Mouse (Mus musculus) spleen, embryonic (tissue): ENCODE data around the gene Gm960.

Experiments used
- CTCF ChIA-PET: fragments of 350-600 bp; sonication (Branson Sonifier 250); formaldehyde crosslinking; loops from one replicate; lab custom pipeline; 2022; lab: Charles Lee

Gm960 gene

DNA sequence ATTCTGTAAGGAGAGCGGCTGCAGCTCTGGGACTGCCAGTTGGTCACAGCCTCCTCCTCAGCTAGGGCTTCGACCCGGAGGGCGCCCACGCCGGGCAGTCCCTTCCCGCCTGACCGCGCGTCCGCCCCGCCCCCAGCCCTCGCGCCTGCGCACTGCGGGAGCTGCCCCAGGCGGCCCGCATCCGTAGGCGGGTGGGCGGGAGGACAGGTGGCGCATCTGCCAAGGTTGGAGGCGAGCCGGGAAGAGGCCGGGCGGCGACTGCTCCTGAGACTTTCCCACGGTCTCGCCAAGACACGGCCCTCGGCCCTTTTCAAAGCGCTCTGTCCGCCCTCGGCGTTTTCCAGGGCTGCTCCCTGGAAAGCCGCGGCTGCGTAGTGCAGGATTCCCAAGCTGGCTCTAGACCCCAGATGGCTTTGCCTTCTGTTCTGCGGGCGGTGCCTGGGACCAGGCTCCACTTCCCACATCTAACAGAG, at the start of gene Gm960:
Gene Gm960 (minus strand): TSS at position 464 of the 473 bp plus-strand sequence.
- CTCF ChIA-PET = interaction anchor here (0.5 kb wide), 1 partner anchor 365 kb away, joined by 4 read pairs; no protein-coding TSS in a partner anchor

- CTCF ChIA-PET = no interaction called here
These were observed 49.3 kb upstream of the Gm960 start for GRCm38 (mm10) chr19:4747631-4748312.

GRCm38 (mm10) chr19:4746611-4747010, 48.1 kb upstream of the Gm960 start:
- CTCF ChIA-PET = no interaction called here

GRCm38 (mm10) chr19:4745681-4746080, 47.2 kb upstream of the Gm960 start:
- CTCF ChIA-PET = no interaction called here

GRCm38 (mm10) chr19:4745057-4745456, 46.6 kb upstream of the Gm960 start:
- CTCF ChIA-PET = interaction anchor here (0.6 kb wide), 1 partner anchor 89 kb away, joined by 13 read pairs; no protein-coding TSS in a partner anchor

GRCm38 (mm10) chr19:4744026-4744425, 45.6 kb upstream of the Gm960 start:
- CTCF ChIA-PET = interaction anchor here (0.7 kb wide), 1 partner anchor 10 kb away, joined by 4 read pairs; no protein-coding TSS in a partner anchor

- CTCF ChIA-PET = interaction anchor here (0.7 kb wide), 1 partner anchor 9 kb away, joined by 4 read pairs; no protein-coding TSS in a partner anchor
These were observed 45.1 kb upstream of the Gm960 start for GRCm38 (mm10) chr19:4743524-4743923.

- CTCF ChIA-PET = no interaction called here
These were observed 43.8 kb upstream of the Gm960 start for GRCm38 (mm10) chr19:4742229-4742628.

- CTCF ChIA-PET = no interaction called here
These were observed 43.0 kb upstream of the Gm960 start for GRCm38 (mm10) chr19:4741482-4741881.

- CTCF ChIA-PET = no interaction called here
These were observed 41.3 kb upstream of the Gm960 start for GRCm38 (mm10) chr19:4739762-4740161.

- CTCF ChIA-PET = no interaction called here
These were observed 40.6 kb upstream of the Gm960 start for GRCm38 (mm10) chr19:4739053-4739452.

DNA sequence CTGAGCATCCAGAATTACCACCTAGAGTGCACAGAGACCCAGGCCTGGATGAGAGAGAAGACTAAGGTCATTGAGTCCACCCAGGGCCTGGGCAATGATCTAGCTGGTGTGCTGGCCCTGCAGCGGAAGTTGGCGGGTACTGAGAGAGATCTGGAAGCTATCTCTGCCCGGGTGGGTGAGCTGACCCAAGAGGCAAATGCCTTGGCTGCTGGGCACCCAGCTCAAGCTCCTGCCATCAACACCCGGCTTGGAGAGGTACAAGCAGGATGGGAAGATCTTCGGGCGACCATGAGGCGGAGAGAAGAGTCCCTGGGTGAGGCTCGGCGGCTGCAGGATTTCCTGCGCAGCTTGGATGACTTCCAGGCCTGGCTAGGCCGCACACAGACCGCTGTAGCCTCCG, 39.4 kb upstream of the Gm960 start:
- CTCF ChIA-PET = no interaction called here

DNA sequence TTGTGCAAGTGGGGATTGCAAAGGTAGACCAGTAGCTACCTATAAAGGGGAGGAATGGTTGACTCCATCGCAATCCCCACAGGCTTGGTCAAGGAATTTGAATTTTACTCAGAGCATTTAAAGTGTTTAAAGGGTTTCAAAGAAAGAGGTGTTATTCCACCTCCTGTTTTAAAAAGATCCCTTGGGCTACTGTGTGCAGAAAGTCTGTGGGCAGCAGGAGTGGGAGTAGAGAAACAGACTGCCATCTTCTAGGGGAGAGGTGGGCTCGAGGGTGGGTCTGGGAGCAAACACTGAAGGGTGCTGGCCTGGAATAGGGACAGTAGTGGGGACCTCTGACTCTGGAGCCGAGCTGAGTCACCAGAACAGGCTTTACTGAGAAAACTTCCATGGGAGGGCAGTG, 34.6 kb upstream of the Gm960 start:
- CTCF ChIA-PET = no interaction called here

GRCm38 (mm10) chr19:4729186-4729585, 30.7 kb upstream of the Gm960 start:
- CTCF ChIA-PET = no interaction called here

- CTCF ChIA-PET = no interaction called here
These were observed 22.3 kb upstream of the Gm960 start for GRCm38 (mm10) chr19:4720671-4721244.

DNA sequence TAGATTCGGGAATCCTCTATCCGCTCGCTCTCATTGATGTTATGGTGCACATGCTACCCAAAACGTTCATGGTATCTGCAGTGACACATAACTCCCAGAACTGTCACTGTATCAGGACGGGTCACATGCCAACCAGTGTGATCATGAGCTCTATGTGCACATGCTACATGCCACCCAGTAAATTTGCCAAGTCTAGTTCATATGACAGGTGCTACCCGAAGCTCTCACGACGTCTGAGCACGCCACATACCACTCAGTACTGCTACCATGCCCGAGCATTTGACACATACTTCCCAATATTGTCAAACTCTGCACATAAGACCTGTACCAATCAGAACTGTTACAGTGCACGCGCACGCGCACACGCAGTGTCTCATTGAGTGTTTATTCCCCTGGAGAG, 21.6 kb upstream of the Gm960 start:
- CTCF ChIA-PET = no interaction called here

GRCm38 (mm10) chr19:4719351-4719764, 20.9 kb upstream of the Gm960 start:
- CTCF ChIA-PET = no interaction called here

DNA sequence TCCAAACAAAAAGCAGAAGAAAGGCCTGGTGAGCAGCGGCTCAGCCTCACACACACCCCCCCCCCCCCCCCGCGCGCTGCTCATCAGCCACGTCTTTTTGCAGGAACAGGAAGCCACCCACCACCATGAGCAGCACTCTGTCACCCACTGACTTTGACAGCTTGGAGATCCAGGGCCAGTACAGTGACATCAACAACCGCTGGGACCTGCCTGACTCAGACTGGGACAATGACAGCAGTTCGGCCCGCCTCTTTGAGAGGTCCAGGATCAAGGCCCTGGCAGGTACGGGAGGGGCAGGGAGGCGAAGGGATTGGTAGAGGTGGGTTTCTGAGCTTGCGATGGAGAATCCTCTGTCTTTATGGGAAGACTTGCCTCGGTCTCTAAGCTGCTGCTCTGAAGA, 20.2 kb upstream of the Gm960 start:
- CTCF ChIA-PET = no interaction called here

GRCm38 (mm10) chr19:4717281-4717680, 18.8 kb upstream of the Gm960 start:
- CTCF ChIA-PET = no interaction called here

- CTCF ChIA-PET = no interaction called here
These were observed 18.3 kb upstream of the Gm960 start for GRCm38 (mm10) chr19:4716756-4717155.

GRCm38 (mm10) chr19:4713886-4714285, 15.4 kb upstream of the Gm960 start:
- CTCF ChIA-PET = no interaction called here

GRCm38 (mm10) chr19:4712781-4713526, 14.5 kb upstream of the Gm960 start:
- CTCF ChIA-PET = no interaction called here
